Mouse (Mus musculus) ovary, adult 18-20 months (tissue): ENCODE measurements at regions not wholly inside any gene's neighbourhood (a gene's known extent, or its start where the extent isn't known, plus 50 kb on each side); places are given as distances from the start of the nearest gene placed in this dataset.

Source experiments
- DNase-seq: peaks from one replicate; pipeline ENCODE4 v3.0.0; 2022; ENCODE audit warnings: low spot score, mixed read lengths

GRCm38 (mm10) chr16:29706996-29707395 lies 127.9 kb downstream of the Opa1 start:
- DNase-seq: no peak

DNA sequence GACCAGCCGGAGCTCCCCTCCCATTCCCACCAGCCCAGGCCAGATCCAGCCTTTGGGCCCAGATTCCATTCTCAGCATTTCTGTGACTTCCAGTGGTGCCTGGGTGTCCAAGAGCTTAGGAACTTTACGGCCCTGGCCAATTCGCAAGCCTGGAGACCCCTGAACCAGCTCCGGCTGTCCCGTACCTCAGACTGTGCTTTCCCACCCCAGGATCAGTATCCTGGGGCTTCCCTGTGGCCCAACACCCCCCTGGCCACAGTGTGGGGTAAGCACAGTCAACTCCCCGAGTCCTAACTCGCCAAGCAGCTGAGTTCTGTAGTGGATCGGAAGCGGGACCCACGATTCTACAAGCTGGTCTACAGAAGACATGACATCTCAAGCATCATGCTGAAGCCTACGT lies 128.5 kb downstream of the Opa1 start:
- no peak for DNase-seq

DNA sequence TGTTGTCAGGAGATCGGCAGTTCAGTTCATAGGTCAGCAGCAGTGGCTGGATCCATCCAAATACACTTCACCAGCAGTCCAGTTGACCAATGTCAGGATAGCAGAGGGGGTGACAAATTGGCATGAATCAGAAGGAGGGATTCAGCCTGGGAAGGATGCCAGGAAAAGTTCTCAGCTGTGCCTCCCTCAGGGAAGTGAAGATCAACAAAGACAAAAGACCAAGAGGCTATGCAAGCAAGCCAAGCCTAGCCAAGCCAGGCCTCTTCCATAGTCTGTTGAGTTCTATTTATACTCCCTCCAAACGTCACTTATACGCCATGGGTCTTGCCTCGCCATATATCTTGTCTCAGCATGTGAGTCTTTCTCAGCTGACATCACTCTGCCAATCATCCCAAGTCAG lies 129.9 kb downstream of the Opa1 start:
- no peak for DNase-seq

- DNase-seq: no peak
These were observed 132.3 kb downstream of the Opa1 start for GRCm38 (mm10) chr16:29711386-29711785.

DNA sequence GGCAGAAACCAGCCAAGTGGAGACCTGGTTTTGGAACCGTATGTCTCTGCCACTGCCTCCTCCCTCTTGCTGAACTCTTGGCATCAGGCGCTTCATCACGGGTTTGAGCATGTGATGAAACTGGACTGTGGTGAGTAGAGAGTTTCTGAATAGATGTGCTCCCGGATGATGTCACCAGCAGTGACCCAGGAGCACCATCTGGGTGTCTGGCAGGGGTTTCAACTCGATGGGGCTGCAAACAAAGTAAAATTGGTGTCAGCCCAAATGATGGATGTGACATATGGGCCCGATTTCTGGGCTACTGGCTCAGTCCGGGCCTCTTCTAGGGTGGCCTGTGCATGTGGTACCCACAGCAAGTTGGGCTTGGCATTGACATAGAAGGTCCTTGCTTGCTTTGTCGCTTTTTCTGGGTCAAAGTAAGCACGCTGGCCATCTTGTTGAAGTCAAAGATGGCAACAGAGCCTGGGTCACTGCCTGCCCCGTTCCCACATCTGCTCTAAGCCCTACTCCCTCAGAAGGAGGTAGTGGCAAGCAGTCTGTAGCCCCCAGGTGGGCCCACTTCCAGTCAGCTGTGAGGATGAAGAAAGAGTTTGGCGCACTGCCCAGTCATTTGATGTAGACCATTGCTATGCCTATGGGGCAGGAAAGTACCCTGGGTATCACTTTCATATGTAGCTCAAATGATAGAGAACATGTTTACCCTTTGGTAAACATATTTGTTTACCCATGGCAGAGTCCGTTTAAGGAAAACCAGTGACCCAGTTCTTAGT lies 133.0 kb downstream of the Opa1 start:
- DNase-seq: no peak

DNA sequence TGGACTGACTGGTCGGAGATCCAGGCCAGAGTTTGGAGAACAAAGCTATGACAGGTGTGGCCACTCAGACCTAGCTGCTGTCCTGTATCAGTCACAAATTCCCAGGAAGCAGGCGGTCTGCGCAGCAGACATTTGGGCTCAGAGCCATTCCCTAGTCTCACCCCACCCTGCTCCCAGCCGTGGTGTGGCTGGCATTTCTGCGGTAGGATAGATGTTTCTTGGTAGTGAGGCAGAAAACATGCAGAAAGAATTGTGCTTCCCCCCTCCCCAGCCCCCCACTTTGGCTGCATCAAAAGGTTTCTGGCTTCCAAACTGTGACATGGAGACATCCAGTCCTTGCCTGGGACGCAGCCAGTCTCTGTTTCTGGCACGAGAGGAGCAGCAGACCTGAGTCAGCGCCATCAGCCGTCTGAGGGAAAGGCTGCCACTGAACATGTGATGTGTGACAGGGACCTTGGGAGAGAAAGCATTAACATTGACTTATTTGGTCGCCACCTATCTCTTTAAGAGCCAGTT lies 135.5 kb downstream of the Opa1 start:
- DNase-seq: peak; percentile 65

DNA sequence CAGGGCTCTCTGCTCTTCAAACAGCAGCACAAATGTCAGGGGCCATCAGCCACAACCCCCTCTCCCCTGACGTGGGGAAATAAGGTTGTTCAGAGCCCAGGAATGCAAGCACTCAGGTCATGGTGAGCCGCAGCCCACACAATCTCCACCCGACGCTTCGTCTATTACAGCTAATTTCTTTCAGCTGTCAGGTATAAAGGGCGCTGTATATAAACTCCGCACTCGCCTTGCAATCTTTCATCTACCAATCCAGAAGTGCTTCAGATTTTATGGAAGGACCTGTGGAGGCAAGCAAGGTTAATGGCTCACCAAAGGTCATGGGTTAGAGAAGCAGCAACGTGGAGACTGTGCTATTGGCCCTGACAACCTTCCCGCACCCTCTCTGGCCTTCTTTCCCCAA lies 139.8 kb downstream of the Opa1 start:
- DNase-seq: no peak

DNA sequence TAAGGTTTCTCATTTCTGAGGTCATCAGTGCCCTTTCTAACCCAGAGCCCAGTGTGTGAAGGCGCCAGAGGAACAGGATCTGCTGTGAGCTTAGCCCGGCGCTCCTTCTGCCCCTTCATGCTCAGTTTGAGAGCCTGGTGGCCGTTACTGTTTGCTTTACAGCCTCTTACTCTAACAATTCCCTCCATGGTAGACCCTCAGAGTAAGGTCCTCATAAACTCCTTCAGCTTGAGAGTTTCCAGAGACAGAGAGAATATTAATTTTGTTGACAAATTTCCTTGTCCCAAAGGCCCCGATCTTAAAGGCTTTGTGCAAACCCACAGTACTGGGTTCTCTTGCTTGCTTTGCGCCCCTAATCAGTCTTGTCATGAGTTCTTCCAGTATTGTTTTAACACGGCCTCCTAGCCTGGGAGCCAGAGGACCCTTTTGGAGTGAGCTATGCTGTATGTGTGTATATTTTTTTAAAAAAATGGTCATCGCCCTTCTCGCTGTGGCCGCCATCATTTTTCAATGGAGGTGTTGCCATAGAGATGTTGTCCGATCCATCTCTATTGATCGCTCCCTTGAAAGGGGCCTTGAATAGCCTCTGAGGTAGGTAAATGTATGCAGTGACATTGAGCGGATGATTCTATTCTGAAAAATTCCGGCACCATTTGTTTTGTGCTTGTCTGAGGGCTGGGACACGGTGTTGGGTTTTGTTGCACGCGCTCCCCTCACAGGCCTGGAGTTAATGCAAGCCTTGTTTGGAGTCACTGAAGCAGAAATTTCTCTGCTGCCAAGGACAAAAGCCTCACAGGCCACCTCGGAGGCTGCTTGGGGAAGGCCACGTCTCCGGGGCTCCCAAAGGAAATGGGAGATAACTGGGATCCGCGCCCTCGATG lies 140.7 kb downstream of the Opa1 start:
- DNase-seq: no peak

DNA sequence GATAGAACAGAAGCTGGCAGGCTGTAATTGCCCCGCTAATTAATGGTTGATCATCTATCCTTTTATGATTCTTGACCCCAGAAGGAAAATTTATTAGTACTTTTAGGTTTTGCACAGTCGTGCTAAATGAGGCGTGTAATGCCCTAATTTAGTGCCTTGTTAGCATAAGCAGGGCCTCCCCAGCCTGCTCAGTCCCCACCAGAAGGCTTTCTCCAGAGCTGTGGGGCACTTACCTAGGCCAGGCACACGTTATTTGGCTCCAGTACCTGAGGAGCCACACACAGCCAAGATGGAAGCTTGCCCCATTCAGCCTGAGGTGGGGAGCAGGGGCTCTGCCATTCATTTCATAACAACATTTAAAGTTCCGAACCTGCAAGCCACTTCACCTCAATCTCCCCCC lies 146.0 kb downstream of the Opa1 start:
- DNase-seq: no peak

DNA sequence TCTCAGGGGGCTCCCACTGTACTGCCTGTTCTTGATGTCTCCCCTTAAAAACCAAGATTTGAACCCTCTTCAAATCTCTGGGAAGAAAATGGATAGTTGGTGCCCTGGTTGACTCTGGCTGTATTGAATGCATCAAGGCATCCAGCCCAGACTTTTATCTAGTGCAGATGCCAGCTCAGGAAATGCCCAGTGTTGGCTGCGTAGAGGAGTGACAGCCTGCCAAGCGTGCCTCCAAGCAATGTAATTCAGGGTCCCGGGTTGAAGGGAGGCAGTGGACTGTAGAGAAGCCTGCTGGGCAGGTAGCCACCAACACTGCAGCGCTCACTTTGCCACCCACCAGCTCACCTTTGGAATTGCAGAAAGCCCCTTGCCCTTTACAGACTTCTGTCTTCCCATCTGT lies 146.4 kb downstream of the Opa1 start:
- no peak for DNase-seq

DNA sequence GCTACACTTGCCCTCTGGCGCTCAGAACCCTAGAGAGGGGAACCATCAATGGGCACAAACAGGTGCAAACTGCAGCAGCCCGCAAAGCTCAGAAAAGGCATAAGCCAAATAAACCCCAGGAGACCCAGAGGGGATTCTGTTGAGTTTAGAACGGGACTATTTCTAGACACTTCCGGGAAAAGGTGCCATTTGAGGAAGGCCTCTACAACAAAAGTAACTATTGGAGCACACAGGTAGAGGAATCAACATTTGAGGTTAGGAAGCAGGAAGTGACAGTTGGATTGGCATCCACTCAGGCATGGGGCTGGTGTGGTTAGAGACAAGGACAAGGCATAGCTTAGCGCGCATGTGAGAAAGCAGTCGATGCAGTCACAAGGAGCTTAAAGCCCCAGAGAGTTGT lies 148.3 kb downstream of the Opa1 start:
- DNase-seq: no peak

GRCm38 (mm10) chr16:29728769-29729481 lies 149.8 kb downstream of the Opa1 start:
- DNase-seq: no peak

- no peak for DNase-seq
These were observed 150.9 kb downstream of the Opa1 start for GRCm38 (mm10) chr16:29730010-29730409.

DNA sequence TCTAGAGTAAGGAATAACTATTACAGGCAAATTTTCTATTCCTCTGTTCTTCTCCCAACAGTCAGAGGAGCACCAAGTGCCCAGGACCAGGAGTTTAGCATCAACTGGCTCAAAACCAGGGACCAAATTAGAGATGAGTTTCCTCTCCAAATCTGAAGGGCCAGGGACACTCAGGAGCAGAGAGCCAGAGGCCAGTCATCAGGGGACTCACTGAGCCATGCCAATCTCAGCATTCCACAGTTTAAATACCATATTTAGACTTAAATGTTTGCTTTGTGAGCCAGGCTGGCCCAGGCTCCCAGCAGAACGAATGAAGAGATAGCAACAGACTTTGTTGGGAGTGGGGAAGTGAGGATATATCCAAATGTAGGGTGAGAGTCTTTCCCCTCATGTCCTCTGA lies 153.8 kb downstream of the Opa1 start:
- no peak for DNase-seq

GRCm38 (mm10) chr16:29733847-29734246 lies 154.7 kb downstream of the Opa1 start:
- no peak for DNase-seq

GRCm38 (mm10) chr16:29734324-29734723 lies 155.2 kb downstream of the Opa1 start:
- DNase-seq: peak; percentile 44

DNA sequence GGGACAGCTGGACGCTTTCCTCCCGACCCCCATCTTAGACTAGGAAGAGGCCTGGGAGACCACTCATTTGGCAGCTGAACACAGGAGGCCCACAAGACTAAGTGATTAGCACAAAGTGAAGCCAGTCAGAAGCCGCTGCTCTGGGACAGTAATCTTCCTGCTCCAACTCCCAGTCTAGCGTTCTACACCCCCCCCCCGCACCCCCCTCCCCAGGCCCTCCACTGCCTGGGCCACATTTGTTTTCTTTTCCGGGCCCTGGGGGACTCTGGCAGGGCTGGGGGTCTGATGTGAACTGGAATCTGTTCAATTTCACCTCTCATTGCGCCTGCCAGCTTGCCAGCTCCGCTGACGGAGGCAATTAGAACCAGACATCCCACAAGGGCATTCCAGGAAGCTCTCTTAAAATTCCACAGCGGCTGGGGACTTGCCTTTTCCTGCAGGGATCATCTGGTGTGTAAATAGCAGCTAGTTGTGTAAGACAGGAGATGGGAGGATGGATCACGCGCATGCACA lies 155.7 kb downstream of the Opa1 start:
- no peak for DNase-seq

DNA sequence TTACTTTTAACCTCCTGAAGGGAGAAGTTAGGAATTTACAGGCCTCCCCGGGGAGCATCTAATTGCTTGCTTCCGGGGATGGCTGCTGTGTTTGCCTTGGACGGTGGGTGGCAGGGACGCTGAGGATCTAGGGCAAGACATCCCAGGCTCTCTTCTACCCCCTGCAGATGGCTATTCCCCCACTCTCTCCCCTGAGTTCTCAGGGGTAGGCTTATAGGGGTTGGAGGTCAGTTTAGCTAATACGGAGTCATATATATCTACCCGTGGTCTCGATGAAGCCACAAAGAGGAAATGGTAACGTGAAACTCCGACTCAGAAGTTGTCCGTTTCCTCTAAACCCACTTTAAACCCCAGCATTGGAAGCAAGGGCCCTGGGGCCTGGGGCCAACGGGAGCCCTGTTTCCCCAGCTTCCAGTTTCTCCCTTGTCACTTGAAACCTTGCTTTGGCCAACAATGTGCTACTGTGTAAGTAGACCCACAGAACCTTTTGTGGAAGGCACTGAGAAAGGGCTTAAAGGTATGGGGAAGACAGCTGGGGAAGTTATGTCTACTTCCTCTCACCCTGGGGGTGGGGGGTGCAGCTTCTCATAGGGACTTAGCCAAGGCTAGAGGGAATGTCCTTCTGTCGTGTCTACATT lies 156.4 kb downstream of the Opa1 start:
- DNase-seq: no peak

- DNase-seq: no peak
These were observed 157.1 kb downstream of the Opa1 start for GRCm38 (mm10) chr16:29736211-29736610.

DNA sequence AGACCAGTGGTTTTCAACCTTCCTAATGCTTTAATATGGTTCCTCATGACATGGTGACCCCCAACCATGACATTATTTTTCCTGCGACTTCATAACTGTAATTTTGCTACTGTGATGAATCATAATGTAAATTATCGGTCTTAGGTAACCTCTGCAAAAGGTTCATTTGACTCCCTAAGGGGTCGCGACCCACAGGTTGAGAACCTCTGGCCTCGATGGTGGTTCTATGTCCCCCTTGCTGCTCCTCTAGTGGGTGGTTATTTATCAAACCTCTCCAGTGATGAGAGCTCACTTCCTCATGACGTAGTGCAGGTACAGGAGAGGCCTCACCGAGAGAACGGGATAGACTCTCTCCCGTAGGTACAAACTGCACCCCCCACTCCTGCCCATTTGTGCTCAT lies 158.9 kb downstream of the Opa1 start:
- DNase-seq: no peak

DNA sequence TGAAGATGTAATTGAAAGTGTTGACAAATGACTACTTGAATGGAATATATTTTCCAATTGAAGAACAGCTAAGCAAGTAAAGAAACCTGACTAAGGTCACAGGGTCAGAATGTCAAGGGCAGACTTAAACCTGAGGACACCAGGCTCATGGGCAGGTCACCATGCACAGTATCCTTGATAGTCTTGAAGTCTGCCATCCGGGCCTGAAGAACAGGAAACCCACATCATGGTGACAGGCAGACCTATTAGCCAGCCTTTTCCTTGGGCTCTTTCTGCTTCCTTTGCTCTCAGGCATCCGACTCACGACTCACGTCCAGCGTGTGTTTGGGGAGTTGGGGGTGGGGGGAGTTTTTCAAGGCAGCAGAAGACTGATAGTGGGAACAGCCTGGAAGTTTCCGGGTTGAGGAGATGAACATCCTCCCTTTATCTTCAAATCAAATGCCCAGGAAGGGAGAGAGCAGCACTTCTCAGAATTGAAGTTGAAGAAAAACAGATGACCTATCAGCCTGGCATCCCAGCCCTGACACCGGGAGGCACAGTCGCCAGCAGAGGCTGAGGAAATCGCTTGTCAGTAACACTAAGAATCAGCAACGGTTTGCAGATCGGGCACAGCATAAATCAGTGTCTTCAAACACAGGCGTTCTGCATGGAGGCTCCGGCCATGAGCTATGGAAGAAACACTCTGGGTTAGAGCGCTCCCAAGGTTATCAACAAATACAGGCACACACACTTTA lies 163.5 kb downstream of the Opa1 start:
- DNase-seq: no peak
